Mouse (Mus musculus) adrenal gland, adult 10 weeks (tissue): ENCODE results near the gene Tas2r104. TPM values are rescaled to one million over a fixed set of nuclear protein-coding genes. Genes with fewer than 3 reads are reported as not detected.

ENCODE experiments used
- polyA plus RNA-seq: library from polyadenylated mRNA; stranded (reverse); fragments of 350-450 nt; fragmentation: Illumina TruSeq; extraction: RNeasy Lipid Tissue Mini Kit (QIAGEN cat#74804); gene quantifications from one replicate; pipeline ENCODE4 v1.2.3, GENCODE M21; 2014; ENCODE audit warnings: low read depth, low replicate concordance

Gene Tas2r104
- not detected for polyA plus RNA-seq

GRCm38 (mm10) chr6:131685644-131686043, at the start of gene Tas2r104:
Gene Tas2r104 (minus strand): TSS chr6:131685744.

DNA sequence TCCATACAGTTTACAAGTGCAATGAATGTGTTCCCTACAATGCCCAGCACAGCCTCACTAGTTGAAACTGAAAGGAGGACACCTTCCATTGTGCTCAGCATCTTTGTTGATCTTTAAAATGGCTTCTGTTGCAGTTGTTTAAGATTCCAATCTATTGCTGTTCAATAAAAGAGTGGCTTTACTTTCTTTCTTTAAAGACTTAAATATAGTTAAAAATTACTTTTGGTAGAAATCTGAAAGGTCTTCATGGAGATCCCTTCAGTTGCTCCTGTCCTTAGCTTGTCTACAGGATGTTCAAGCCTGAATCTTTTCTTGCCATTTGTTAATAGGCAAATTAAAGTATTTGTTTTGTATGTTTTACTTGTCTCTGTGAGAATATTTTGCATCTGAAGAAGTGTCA, 4.4 kb upstream of the Tas2r104 start, which contains the start of gene Tas2r114:
TSS of gene Tas2r114 (minus strand) at position 101 of the 400 bp plus-strand sequence.

GRCm38 (mm10) chr6:131687395-131687794, 1.9 kb upstream of the Tas2r104 start, which contains the start of gene Tas2r105:
Gene Tas2r105 (minus strand): TSS chr6:131687495.

DNA sequence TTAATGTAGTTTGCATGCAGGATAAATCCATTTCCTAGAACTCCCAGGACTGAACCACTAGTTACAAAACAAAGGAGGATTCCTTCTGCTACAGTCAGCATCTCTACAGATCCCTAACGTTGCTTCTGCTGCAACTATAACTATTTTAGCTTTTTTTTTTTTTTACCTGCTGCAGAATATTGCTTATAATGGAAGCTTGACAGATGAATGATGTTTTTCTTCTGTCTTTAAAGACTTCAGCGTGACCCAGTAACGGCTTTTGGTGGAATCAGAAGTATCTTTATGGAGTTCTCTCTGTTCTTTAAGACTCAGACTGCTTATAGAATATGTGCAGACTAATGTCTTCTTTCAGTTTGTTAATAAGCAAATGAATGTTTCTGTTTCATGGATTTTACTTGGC, 6.8 kb downstream of the Tas2r104 start, which contains the start of gene Tas2r106:
TSS of gene Tas2r106 (minus strand) at position 101 of the 400 bp plus-strand sequence.

DNA sequence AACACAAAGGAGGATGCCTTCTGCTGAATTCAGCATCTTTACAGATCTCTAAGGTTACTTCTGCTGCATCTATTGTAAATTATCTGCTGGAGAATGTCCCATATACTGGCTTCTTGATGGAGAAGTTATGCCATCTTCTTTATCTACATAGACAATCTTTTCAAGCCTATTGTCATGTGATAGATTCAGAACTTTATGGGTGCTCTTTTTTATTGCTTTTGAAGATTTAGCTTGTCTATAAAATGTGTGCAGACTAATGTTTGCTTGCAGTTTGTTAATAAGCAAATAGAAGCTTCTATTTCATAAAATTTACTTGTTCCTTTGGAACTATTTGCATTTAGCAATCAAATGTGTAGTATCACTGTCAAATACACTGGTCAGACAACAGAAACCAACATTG, 25.5 kb downstream of the Tas2r104 start, which contains the start of gene Tas2r107:
TSS of gene Tas2r107 (minus strand) at position 101 of the 400 bp plus-strand sequence.

Other genes starting within 250 kb of the Tas2r104 start
- not detected for gene 5430401F13Rik, start 199.3 kb downstream of the Tas2r104 start, polyA plus RNA-seq
- gene Gm6619, start 199.3 kb downstream of the Tas2r104 start, polyA plus RNA-seq = not detected
- not detected for gene Tas2r130, start 54.8 kb downstream of the Tas2r104 start, polyA plus RNA-seq
- gene Tas2r107, start 25.6 kb downstream of the Tas2r104 start, polyA plus RNA-seq = not detected
- not detected for gene Tas2r106, start 6.9 kb downstream of the Tas2r104 start, polyA plus RNA-seq
- not detected for gene Tas2r105, start 1.8 kb upstream of the Tas2r104 start, polyA plus RNA-seq
- not detected for gene Tas2r114, start 4.3 kb upstream of the Tas2r104 start, polyA plus RNA-seq